Mouse (Mus musculus) heart, adult 11 months (tissue): ENCODE measurements around the gene Agap1.

ENCODE experiments used
- DNase-seq: peaks from one replicate; pipeline ENCODE4 v3.0.0; 2022

Gene Agap1

GRCm38 (mm10) chr1:89780675-89781074, 326.1 kb downstream of the Agap1 start:
- DNase-seq, result no peak

DNA sequence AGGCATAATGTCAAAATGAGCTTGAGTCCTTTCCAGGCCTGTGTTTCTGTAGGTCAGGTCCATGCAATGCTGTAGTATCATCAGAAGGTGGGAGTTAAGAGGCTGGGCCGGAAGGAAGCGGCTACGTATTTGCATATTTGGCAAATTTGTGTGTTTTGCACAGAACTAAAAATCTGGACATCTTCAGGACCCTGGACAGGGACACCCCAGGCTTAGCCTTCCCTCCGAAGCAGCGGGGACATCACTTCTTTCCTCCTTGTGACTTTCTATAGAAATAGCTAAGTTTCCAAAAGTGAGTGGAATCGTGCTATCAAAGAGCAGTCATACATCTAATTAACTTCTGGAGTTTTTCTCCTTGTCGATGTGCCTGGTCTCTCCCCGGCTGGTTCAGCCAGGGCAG, 327.3 kb downstream of the Agap1 start:
- DNase-seq, result no peak

- DNase-seq, result no peak
Observed at GRCm38 (mm10) chr1:89786793-89787192, 332.2 kb downstream of the Agap1 start.

- no peak for DNase-seq
Observed at GRCm38 (mm10) chr1:89798724-89799123, 344.1 kb downstream of the Agap1 start.

DNA sequence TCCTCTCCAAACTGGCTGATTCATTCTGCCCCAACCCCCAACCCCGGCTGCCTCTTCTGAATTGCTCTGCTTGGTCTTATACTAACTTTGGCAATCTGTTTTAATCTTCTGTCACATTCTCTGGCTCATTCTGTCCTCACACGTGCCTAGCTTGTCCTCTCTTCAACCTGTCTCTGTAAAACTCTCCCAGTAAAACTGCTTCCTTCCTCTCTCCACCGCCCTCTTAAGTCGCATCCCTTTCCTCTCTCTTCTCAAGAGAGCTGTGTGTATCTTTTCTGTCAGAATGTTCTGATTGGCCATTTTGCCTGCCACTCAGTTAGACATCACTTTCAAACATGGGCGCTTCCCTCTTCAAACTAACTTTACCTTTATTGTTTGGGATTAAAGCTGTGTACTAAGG, 346.9 kb downstream of the Agap1 start:
- no peak for DNase-seq

DNA sequence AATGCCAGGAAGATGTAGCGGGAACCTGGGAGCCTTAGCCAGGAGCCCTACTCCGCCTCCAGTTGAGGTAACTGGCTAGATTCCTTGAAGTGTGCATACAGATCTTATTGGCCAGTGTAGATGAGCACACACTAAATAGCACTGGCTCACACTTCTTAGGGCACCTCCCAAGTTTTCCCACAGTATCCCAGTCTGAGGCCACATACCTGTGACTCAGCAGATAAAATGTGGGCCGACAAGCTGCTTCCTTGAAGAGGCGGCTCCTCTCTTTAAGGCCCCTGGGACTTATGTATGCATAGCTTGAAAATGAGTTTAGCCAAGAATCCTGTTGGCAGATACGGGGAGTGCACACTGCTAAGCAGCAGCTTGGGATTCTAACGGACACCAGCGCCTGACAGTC, 350.4 kb downstream of the Agap1 start:
- DNase-seq, result no peak

DNA sequence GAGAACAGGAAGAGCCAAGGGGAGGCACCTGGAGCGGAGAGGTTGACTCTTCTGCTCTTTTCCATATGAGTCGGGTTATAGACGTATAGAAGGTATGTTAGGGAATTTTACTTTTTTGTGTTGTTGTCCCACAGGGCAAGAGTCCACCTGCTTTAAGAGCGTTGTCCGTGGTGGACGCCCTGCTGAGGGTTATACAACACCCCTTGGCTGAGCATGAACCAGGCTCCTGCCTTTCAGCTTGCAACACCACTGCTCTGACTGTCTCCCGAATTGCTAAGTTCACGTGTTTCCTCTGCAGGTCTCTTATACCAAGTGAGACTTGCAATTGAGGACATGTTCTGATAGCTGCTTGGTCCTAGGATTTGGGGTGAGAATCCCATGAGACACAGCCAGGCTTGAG, 358.2 kb downstream of the Agap1 start:
- no peak for DNase-seq

DNA sequence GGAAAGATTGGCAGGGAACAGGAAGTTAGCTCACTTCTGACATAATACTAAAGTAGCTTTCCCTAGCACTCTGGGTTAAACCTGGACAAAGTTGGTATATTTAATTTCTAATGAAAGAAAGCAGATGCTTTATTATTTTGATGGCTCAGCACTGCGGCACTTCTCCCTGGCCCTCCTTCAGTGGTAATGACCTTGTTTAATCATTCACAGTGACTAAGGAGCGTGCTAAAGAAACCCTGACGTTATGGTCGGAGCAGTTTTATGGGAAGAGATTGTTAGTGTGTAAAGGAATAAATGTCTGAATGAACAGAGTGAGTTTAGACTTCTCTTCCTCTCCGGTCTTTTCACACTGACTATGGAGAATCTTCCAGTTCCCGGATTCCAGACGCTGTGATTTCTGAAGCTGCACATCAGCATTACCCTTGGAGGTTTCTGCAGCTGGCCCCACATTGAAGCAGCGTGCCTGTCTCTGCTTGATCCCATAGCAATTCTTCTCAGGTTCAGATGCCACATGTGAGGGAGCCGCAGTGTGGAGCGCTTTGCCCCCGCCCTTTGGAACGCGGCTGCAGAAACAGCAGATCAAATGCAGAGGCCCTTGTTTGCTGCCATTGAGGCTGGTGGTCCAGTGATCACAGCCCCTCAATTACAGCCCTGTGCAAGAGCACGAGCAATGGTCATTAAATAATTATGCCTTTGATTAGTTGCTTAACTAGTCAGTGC, 362.0 kb downstream of the Agap1 start:
- no peak for DNase-seq

- DNase-seq, result no peak
Observed at GRCm38 (mm10) chr1:89821822-89822221, 367.2 kb downstream of the Agap1 start.

GRCm38 (mm10) chr1:89822431-89822830, 367.8 kb downstream of the Agap1 start:
- DNase-seq, result no peak

- DNase-seq, result no peak
Observed at GRCm38 (mm10) chr1:89823036-89823435, 368.4 kb downstream of the Agap1 start.

- DNase-seq, result no peak
Observed at GRCm38 (mm10) chr1:89827051-89827450, 372.4 kb downstream of the Agap1 start.

DNA sequence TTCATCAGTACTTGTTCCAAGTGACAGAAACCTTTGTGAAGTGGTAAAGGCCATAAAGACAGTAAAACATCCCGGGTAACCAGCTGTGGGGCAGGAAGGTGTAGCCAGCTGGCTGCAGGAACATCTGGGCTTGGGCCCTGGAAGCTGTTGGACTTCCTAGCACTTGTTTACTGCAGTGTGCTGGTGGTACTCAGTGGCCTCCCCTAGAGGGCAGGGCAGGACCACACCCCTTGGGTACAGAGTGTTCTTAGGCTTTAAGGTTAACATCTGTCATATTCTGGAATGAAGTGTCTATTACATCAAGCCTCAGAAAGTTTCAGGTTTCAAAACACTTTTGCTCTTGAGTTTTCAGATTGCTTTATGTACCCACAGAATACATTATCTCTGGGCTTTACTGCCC, 376.5 kb downstream of the Agap1 start:
- DNase-seq, result no peak

- DNase-seq, result no peak
Observed at GRCm38 (mm10) chr1:89844064-89844463, 389.5 kb downstream of the Agap1 start.

DNA sequence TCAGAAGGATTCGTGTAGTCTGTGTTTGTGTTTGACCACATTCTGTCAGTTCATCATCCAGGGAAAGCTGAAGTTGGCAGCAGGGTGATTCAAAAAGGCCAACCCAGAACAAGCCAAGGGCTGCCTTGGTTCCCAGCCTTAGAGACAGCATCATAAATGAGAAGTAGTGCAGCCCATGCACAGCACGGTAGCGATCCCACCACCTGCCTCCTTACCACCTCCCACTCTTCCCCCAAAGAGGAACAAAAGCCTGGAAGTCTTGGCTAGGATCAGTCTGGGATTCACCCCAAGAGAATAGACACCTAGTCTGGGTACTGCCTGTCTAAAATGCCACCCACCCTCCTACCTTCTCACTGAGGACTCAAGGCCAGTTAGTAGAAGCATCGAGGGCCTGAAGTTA, 390.9 kb downstream of the Agap1 start:
- DNase-seq, result no peak

DNA sequence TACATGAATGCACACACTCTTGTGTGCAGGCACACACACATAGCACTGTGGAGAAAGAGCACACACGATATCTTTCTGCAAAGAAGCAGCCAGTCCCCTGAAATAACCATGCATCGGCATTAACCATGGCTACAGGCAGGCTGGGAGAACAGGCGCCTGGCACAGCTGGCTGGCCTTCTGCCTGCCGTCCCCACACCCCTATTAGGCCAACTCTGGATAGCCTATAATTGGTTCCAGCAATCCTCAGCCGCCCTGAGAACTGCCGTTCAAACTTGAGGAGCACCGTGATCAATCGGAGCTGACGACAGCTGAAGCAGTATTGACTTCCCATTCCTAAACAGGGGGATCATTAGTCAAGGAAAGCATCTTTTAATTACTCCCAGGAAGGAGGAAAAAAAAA, 391.5 kb downstream of the Agap1 start:
- DNase-seq, result no peak

GRCm38 (mm10) chr1:89848356-89849039, 393.9 kb downstream of the Agap1 start:
- DNase-seq, result no peak

DNA sequence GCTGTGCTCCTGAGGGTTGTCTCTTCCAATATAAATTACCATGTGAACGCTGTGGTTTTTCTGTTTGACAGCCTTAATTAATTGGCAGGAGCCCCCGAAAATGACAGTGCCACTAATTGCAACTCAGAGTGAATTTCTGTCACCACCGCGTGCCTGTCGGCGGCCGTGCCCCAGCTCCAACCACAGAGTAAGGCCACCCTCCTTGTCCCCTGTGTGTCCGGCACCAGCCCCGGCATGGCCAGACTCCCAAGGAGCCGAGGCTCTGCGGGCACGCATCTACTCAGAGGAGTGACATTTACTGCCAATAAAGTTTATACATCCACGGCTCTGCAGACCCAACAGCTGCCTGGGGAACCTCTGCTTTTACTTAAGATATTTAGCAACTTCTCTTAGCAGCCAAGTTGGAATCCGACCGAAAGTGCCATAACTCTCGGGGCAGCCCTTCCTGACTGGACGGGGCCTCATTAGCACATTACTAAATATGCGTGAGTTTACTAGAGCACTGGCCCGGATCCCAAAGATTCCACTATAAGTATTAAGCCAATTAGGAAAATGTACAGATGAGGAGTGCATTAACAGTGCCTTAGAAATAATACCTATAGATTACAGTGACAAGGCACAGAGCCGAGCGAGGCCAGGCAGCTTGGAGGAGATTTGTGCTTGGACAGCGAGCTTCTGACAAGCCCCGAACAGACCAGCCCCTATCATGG, 394.7 kb downstream of the Agap1 start:
- DNase-seq, result no peak

- DNase-seq, result no peak
Observed at GRCm38 (mm10) chr1:89849861-89850230, 395.2 kb downstream of the Agap1 start.

- no peak for DNase-seq
Observed at GRCm38 (mm10) chr1:89850681-89851414, 396.2 kb downstream of the Agap1 start.

GRCm38 (mm10) chr1:89859182-89859581, 404.6 kb downstream of the Agap1 start:
- DNase-seq, result peak; percentile 90

- DNase-seq, result peak; percentile 98
Observed at GRCm38 (mm10) chr1:89860017-89860730, 405.6 kb downstream of the Agap1 start.

GRCm38 (mm10) chr1:89865787-89866186, 411.2 kb downstream of the Agap1 start:
- no peak for DNase-seq
